8 mouse cellular contexts compared by ENCODE assay signal in the genomic region with DNA sequence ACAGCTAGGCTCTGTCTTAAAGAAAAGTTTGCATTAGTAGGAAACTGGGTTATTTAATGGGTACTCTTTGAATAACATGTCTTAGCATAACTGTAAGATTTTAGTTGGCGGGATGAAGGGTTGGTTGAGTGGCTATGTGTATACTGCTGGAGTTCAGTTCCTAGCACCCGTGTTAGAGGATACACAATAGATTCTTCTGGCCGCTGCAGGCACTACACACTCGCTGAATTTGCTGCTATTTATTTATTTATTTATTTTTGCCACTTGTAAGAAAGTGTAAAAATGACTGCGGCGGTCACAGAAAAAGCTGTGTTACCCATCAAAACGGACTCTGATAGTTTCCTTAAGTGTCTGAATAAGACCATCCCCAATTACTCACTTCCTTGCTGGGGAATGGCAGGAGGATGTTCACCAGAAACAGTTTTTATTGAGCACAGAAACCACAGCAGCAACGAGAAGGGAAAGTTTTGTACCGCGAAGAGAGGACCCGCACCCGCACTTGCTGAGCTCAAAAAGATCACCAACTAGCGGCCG. TPM values are rescaled to one million over a fixed set of nuclear protein-coding genes. Genes with fewer than 3 reads are reported as not detected.
A peak's percentile ranks its signal among the peaks of the same experiment; 100 is the strongest.
DNase-seq lines count a peak whose midpoint lies in the region; ATAC-seq and TF ChIP-seq lines count a peak whose summit lies in the region.

No protein-coding gene starts in this region.

- no peaks in the 10 kb centered on the region for H3K27me3 ChIP-seq in hindbrain, embryonic 11.5 days (ENCODE audit: control insufficient read depth, insufficient read depth, low read length)

- peak overlapping the region; percentile 44 for H3K4me2 ChIP-seq in hindbrain, embryonic 11.5 days (replicated peaks; ENCODE audit: low read depth, low read length)

- H3K36me3 ChIP-seq in hindbrain, embryonic 11.5 days (ENCODE audit: control insufficient read depth, insufficient read depth, low read length), result no peaks in the 10 kb centered on the region

- H3K4me1 ChIP-seq in hindbrain, embryonic 11.5 days (replicated peaks; ENCODE audit: control insufficient read depth, insufficient read depth, low read length), result no peaks in the 10 kb centered on the region

- 4% methylated on average over 14 of the region's 14 CpGs for WGBS in hindbrain, embryonic 11.5 days

- DNase-seq in layer of hippocampus, adult 2 months (ENCODE audit: low spot score in 2 of 2), result no peak
- DNase-seq in layer of hippocampus, postnatal 14 days (ENCODE audit: low spot score in 2 of 2), result no peak
- DNase-seq in c-Kit-positive CD71-positive TER-119-positive erythroid progenitor cells, embryonic 14.5 days (ENCODE audit: low spot score), result peak; percentile 57
- no peak for DNase-seq in hindbrain, embryonic 11.5 days (ENCODE audit: low spot score)
- no peak for DNase-seq in thymus, adult 18-20 months
- DNase-seq in testis, postnatal 14 days (ENCODE audit: low spot score), result no peak
- DNase-seq in kidney, postnatal 36 days, result no peak

- ATAC-seq in hindbrain, embryonic 11.5 days (ENCODE audit: low FRiP score), result no peak; the same call in 1 of the 2 replicates
- peak; percentile 19 for ATAC-seq in megakaryocyte, adult 5-6 weeks (ENCODE audit: poor library complexity, severe bottlenecking)

- no peaks in the 10 kb centered on the region for H3K9me3 ChIP-seq in hindbrain, embryonic 11.5 days (ENCODE audit: control insufficient read depth, low read length)

- peak overlapping the region; percentile 92 for H3K4me3 ChIP-seq in layer of hippocampus, adult 2 months
- H3K4me3 ChIP-seq in hindbrain, embryonic 11.5 days (ENCODE audit: low read depth, low read length), result peak overlapping the region; percentile 52

- H3K27ac ChIP-seq in layer of hippocampus, adult 2 months, result peak overlapping the region; percentile 96
- peak overlapping the region; percentile 70 for H3K27ac ChIP-seq in hindbrain, embryonic 11.5 days (ENCODE audit: low read depth, low read length)

- H3K9ac ChIP-seq in hindbrain, embryonic 11.5 days (ENCODE audit: low read depth, low read length), result peak overlapping the region; percentile 65

- no peak for TF ChIP-seq CTCF in layer of hippocampus, adult 2 months (conservative IDR thresholded peaks at IDR 0.05)

RNA-seq across cellular contexts. Expression of a gene that starts 0.7 kb away (rescaled TPM):
- total RNA-seq in layer of hippocampus, adult 2 months (2021), result 10 to 100 TPM; 46.1 to 46.6 TPM
- total RNA-seq in layer of hippocampus, postnatal 14 days (2021), result 10 to 100 TPM; 49.5 to 51.0 TPM
- polyA plus RNA-seq in hindbrain, embryonic 11.5 days (2014; fragmentation: Nextera tagmentation; extraction: Ambion mirVana), result 94.1 and 110 TPM in 2 replicates
- total RNA-seq in megakaryocyte, adult 5-6 weeks (2015), result 26.6 and 36.8 TPM in 2 replicates
- total RNA-seq in megakaryocyte, adult 5-6 weeks (2017), result 79.4 and 84.4 TPM in 2 replicates

RNA-seq across cellular contexts. Expression of a gene that starts 4.7 kb away (rescaled TPM):
- total RNA-seq in layer of hippocampus, adult 2 months (2021), result 10 to 100 TPM; 28.1 to 30.2 TPM
- total RNA-seq in layer of hippocampus, postnatal 14 days (2021), result 10 to 100 TPM; 24.1 to 27.8 TPM
- polyA plus RNA-seq in hindbrain, embryonic 11.5 days (2014; fragmentation: Nextera tagmentation; extraction: Ambion mirVana), result 67.1 and 70.3 TPM in 2 replicates
- 7.6 and 10.9 TPM in 2 replicates for total RNA-seq in megakaryocyte, adult 5-6 weeks (2015)
- total RNA-seq in megakaryocyte, adult 5-6 weeks (2017), result 4.5 and 8.0 TPM in 2 replicates

RNA-seq across cellular contexts. Expression of a gene that starts 27.8 kb away (rescaled TPM):
- 10 to 100 TPM; 26.0 to 30.4 TPM for total RNA-seq in layer of hippocampus, adult 2 months (2021)
- 10 to 100 TPM; 24.5 to 24.6 TPM for total RNA-seq in layer of hippocampus, postnatal 14 days (2021)
- 30.7 and 37.8 TPM in 2 replicates for polyA plus RNA-seq in hindbrain, embryonic 11.5 days (2014; fragmentation: Nextera tagmentation; extraction: Ambion mirVana)
- total RNA-seq in megakaryocyte, adult 5-6 weeks (2015), result 8.2 and 11.4 TPM in 2 replicates
- 19.5 and 20.5 TPM in 2 replicates for total RNA-seq in megakaryocyte, adult 5-6 weeks (2017)

RNA-seq across cellular contexts. Expression of a gene that starts 28.1 kb away (rescaled TPM):
- total RNA-seq in layer of hippocampus, adult 2 months (2021), result 100 to 1,000 TPM; 126 TPM
- 100 to 1,000 TPM; 107 to 108 TPM for total RNA-seq in layer of hippocampus, postnatal 14 days (2021)
- 2.7 and 3.4 TPM in 2 replicates for polyA plus RNA-seq in hindbrain, embryonic 11.5 days (2014; fragmentation: Nextera tagmentation; extraction: Ambion mirVana)
- total RNA-seq in megakaryocyte, adult 5-6 weeks (2015), result 0.09 TPM in 1 of 2 replicates, not detected in the other
- not detected in 2 replicates for total RNA-seq in megakaryocyte, adult 5-6 weeks (2017)

RNA-seq across cellular contexts. Expression of a gene that starts 38.5 kb away (rescaled TPM):
- 10 to 100 TPM; 57.2 to 62.7 TPM for total RNA-seq in layer of hippocampus, adult 2 months (2021)
- 10 to 100 TPM; 50.5 to 58.7 TPM for total RNA-seq in layer of hippocampus, postnatal 14 days (2021)
- polyA plus RNA-seq in hindbrain, embryonic 11.5 days (2014; fragmentation: Nextera tagmentation; extraction: Ambion mirVana), result 39.0 and 48.9 TPM in 2 replicates
- 15.2 and 17.4 TPM in 2 replicates for total RNA-seq in megakaryocyte, adult 5-6 weeks (2015)
- total RNA-seq in megakaryocyte, adult 5-6 weeks (2017), result 1.8 and 19.5 TPM in 2 replicates
